Mouse (Mus musculus) ES-E14 (cell line): ENCODE measurements at regions not wholly inside any gene's neighbourhood (a gene's known extent, or its start where the extent isn't known, plus 50 kb on each side); places are given as distances from the start of the nearest gene placed in this dataset.

ENCODE experiments used
- DNase-seq: peaks from one replicate; pipeline ENCODE4 v3.0.0-alpha.2; 2013; ENCODE audit warnings: low read depth, low spot score
- H3K27ac ChIP-seq: 2 replicates; pipeline ENCODE4 v1.5.1; 2012; ENCODE audit warnings: low read depth, mild to moderate bottlenecking, low read length, moderate library complexity, mixed read lengths; ENCODE audit not compliant: poor library complexity, insufficient read depth, severe bottlenecking
- H3K36me3 ChIP-seq: 2 replicates; pipeline ENCODE4 v1.6.1; 2012; ENCODE audit warnings: mild to moderate bottlenecking, low read length, moderate library complexity, mixed read lengths; ENCODE audit not compliant: control insufficient read depth, poor library complexity, insufficient read depth, severe bottlenecking
- H3K4me1 ChIP-seq, 2 experiments: fragments of 150-350 bp in 1 of 2; sonication (generic) in 1 of 2; 2 replicates each; pipeline ENCODE4 v1.6.1; 2012; ENCODE audit warnings: low read length in 2 of 2, mild to moderate bottlenecking in 1 of 2, mixed read lengths in 1 of 2; ENCODE audit not compliant: control insufficient read depth in 2 of 2, insufficient read depth in 2 of 2, poor library complexity in 1 of 2
- H3K4me3 ChIP-seq, 2 experiments: fragments of 150-350 bp in 1 of 2; sonication (generic) in 1 of 2; 2 replicates each; pipeline ENCODE4 v1.5.1; 2012; ENCODE audit warnings: low read length in 2 of 2, low read depth in 1 of 2, mild to moderate bottlenecking in 1 of 2, mixed read lengths in 1 of 2; ENCODE audit not compliant: insufficient read depth in 1 of 2, poor library complexity in 1 of 2, severe bottlenecking in 1 of 2
- H3K9ac ChIP-seq: 2 replicates; pipeline ENCODE4 v1.6.1; 2012; ENCODE audit warnings: low read depth, mild to moderate bottlenecking, low read length, mixed read lengths; ENCODE audit not compliant: poor library complexity, insufficient read depth, severe bottlenecking
- H3K9me3 ChIP-seq: fragments of 150-350 bp; sonication (generic); 2 replicates; pipeline ENCODE4 v1.6.1; 2012; ENCODE audit warnings: low read depth, mild to moderate bottlenecking, low read length; ENCODE audit not compliant: control insufficient read depth, insufficient read depth
- CHD2 ChIP-seq: IDR thresholded peaks from 2 replicates; pipeline ENCODE4 v1.6.1; 2014; ENCODE audit warnings: mild to moderate bottlenecking, low read depth, low read length, inconsistent platforms
- HCFC1 ChIP-seq: IDR thresholded peaks from 2 replicates; pipeline ENCODE4 v1.6.1; 2012; ENCODE audit warnings: low read length, inconsistent platforms, borderline replicate concordance; ENCODE audit not compliant: insufficient read depth
- MAFK ChIP-seq: IDR thresholded peaks from 2 replicates; pipeline ENCODE4 v1.6.1; 2014; ENCODE audit warnings: mild to moderate bottlenecking, low read depth, low read length, inconsistent platforms; ENCODE audit not compliant: insufficient read depth
- ZC3H11A ChIP-seq: IDR thresholded peaks from 2 replicates; pipeline ENCODE4 v1.6.1; 2012; ENCODE audit warnings: low read depth, mild to moderate bottlenecking, inconsistent platforms, low read length, borderline replicate concordance
- ZNF384 ChIP-seq: IDR thresholded peaks from 2 replicates; pipeline ENCODE4 v1.6.1; 2012; ENCODE audit warnings: low read depth, low read length, inconsistent platforms
- in situ Hi-C, 2 experiments: fragments of 600-800 bp; cut with MboI; formaldehyde crosslinking; loops; one replicate each; pipeline ENCODE4 v1.15.1; 2025; ENCODE audit warnings: low sequenced_read_pairs in 2 of 2, inconsistent platforms in 1 of 2; ENCODE audit not compliant: unreplicated experiment in 2 of 2

- Histone ChIP-seq H3K27ac (no peak overlapping the region), H3K4me1 (peaks cover 3 to 5% of the 10 kb centered on the region in 2 experiments; a peak in 2 of 4 replicates), H3K36me3 (no peaks in the 10 kb centered on the region), H3K9ac (no peak overlapping the region), H3K9me3 (no peaks in the 10 kb centered on the region), H3K4me3 (no peak overlapping the region)
- no peak for DNase-seq
- no peak for TF ChIP-seq ZC3H11A
- TF ChIP-seq MAFK, result no peak
- no peak for TF ChIP-seq HCFC1
- no peak for TF ChIP-seq ZNF384
- TF ChIP-seq CHD2, result no peak
- in situ Hi-C loops, result no loop called here
Observed at GRCm38 (mm10) chr6:82860485-82860884, 79.1 kb downstream of the Sema4f start.

- Histone ChIP-seq H3K4me3 (no peak overlapping the region), H3K4me1 (peaks cover 0 to under 1% of the 10 kb centered on the region in 2 experiments; a peak in 1 of 4 replicates), H3K27ac (no peak overlapping the region), H3K9ac (no peak overlapping the region), H3K9me3 (no peaks in the 10 kb centered on the region), H3K36me3 (no peaks in the 10 kb centered on the region)
- in situ Hi-C loops, result no loop called here
- no peak for DNase-seq
- TF ChIP-seq MAFK (no peak), ZNF384 (no peak), HCFC1 (no peak), CHD2 (no peak), ZC3H11A (no peak)
Observed at GRCm38 (mm10) chr6:82856218-82856617, 82.0 kb upstream of the Hk2 start.

GRCm38 (mm10) chr6:82855401-82855800 lies 81.1 kb upstream of the Hk2 start:
- no peak for DNase-seq
- H3K4me3 ChIP-seq, result no peak overlapping the region

GRCm38 (mm10) chr6:82854780-82855179 lies 80.5 kb upstream of the Hk2 start:
- H3K27ac ChIP-seq, result no peak overlapping the region
- in situ Hi-C loops, result no loop called here
- H3K4me1 ChIP-seq, result no peaks in the 10 kb centered on the region
- no peak for TF ChIP-seq ZNF384
- no peak for TF ChIP-seq ZC3H11A
- TF ChIP-seq CHD2, result no peak
- no peak for TF ChIP-seq HCFC1
- no peak for TF ChIP-seq MAFK
- H3K9ac ChIP-seq, result no peak overlapping the region
- no peaks in the 10 kb centered on the region for H3K9me3 ChIP-seq
- H3K36me3 ChIP-seq, result no peaks in the 10 kb centered on the region
- DNase-seq, result no peak
- no peak overlapping the region for H3K4me3 ChIP-seq

More at GRCm38 (mm10) chr6:82855401-82855800, 81.1 kb upstream of the Hk2 start:
- H3K9ac ChIP-seq, result no peak overlapping the region
- in situ Hi-C loops, result no loop called here
- no peaks in the 10 kb centered on the region for H3K36me3 ChIP-seq
- TF ChIP-seq HCFC1, result no peak
- TF ChIP-seq ZC3H11A, result no peak
- no peak for TF ChIP-seq CHD2
- TF ChIP-seq MAFK, result no peak
- no peaks in the 10 kb centered on the region for H3K4me1 ChIP-seq
- H3K9me3 ChIP-seq, result no peaks in the 10 kb centered on the region
- no peak overlapping the region for H3K27ac ChIP-seq

- no peaks in the 10 kb centered on the region for H3K36me3 ChIP-seq
- H3K4me3 ChIP-seq, result no peak overlapping the region
- no peaks in the 10 kb centered on the region for H3K4me1 ChIP-seq
- in situ Hi-C loops, result no loop called here
- DNase-seq, result no peak
- no peak overlapping the region for H3K27ac ChIP-seq
- TF ChIP-seq MAFK (no peak), ZC3H11A (no peak), ZNF384 (no peak), HCFC1 (no peak), CHD2 (no peak)
- no peaks in the 10 kb centered on the region for H3K9me3 ChIP-seq
- H3K9ac ChIP-seq, result no peak overlapping the region
Observed at GRCm38 (mm10) chr6:82854338-82854737, 80.1 kb upstream of the Hk2 start.
